Mouse (Mus musculus): Measurements from ENCODE around the gene Sirpa. TPM values are rescaled to one million over a fixed set of nuclear protein-coding genes. Genes with fewer than 3 reads are reported as not detected.

Gene Sirpa
- polyA plus RNA-seq, 1 experiment from 2014 or later = 24.9 TPM

DNA sequence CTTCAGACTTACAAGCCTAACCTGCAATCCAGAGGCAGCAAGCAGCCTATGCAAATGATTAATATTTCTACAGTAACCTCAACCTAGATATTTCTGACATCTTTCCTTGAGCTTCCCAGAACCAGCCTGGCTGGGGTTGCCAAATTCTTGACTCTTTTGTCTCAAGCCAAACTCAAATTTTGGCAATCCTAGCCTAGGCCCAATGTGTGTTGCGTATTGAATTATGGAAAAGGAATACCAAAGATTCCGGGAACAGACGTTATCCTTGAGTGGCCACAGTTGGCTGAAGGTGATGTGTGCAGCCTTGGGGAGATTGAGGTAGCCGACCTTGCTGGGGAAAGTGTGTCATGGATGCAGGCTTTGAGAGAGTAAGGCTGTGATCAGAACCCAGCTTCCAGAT lies 66.2 kb downstream of the Sirpa start:
- H3K9me3 ChIP-seq = no peaks in the 10 kb centered on the region
- H3K9ac ChIP-seq = no peak overlapping the region
- no peak overlapping the region for H3K4me3 ChIP-seq
- no peaks in the 10 kb centered on the region for H3K4me1 ChIP-seq (replicated peaks)
- no peak overlapping the region for H3K27ac ChIP-seq (replicated peaks)
- WGBS = 85% methylated on average over 4 of the region's 4 CpGs
- no peak for ATAC-seq (ENCODE audit: low read depth)
- no peaks in the 10 kb centered on the region for H3K27me3 ChIP-seq
- H3K36me3 ChIP-seq = no peaks in the 10 kb centered on the region
- no peak overlapping the region for H3K4me2 ChIP-seq

DNA sequence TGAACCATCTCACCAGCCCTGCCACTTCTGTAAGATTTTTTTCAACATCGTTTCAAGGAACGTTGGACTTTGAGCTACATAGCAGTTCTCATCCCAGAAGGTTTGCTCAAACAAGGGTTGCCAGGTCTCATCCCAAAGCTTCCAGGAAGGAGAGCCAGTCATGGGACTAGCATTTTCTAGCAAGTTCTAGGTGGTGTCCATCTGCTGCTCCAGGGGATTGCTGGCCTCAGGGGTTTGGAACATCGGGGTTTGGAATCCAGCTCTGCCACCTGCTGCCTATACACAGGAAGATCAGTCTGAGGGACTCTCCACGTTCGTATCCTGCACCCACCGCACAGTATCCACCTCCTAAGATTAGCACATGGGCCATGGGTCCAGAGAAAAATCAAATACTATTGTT lies 67.4 kb downstream of the Sirpa start:
- Histone ChIP-seq H3K27ac (replicated peaks) (no peak overlapping the region), H3K4me2 (no peak overlapping the region), H3K4me3 (no peak overlapping the region), H3K4me1 (replicated peaks) (no peaks in the 10 kb centered on the region), H3K36me3 (no peaks in the 10 kb centered on the region), H3K27me3 (no peaks in the 10 kb centered on the region), H3K9ac (no peak overlapping the region), H3K9me3 (no peaks in the 10 kb centered on the region)
- ATAC-seq (ENCODE audit: low read depth) = no peak
- 69% methylated on average over 6 of the region's 6 CpGs for WGBS

DNA sequence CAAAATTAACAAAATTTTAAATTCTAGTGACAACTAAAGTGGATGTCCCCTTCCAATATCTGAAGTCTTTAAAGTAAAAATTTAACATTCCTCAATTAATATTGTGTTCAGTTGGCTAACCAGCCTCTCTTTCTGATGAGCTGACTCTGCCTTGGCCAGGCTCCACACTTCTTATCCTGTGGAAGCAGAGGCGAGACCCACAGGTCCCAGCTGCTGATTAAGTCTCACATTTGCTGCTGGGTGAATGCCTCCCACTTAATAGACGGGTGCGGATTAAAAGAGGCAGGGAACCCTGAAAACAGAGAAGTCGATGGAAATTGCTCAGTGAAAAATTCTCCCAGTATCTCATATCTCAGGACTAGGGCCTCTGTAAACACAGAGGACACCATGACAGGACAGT lies 69.8 kb downstream of the Sirpa start:
- no peaks in the 10 kb centered on the region for H3K36me3 ChIP-seq
- no peaks in the 10 kb centered on the region for H3K9me3 ChIP-seq
- no peak overlapping the region for H3K9ac ChIP-seq
- WGBS = 85% methylated on average over 4 of the region's 4 CpGs
- no peaks in the 10 kb centered on the region for H3K27me3 ChIP-seq
- H3K4me1 ChIP-seq (replicated peaks) = no peaks in the 10 kb centered on the region
- H3K4me3 ChIP-seq = no peak overlapping the region
- no peak overlapping the region for H3K27ac ChIP-seq (replicated peaks)
- ATAC-seq (ENCODE audit: low read depth) = no peak
- no peak overlapping the region for H3K4me2 ChIP-seq

DNA sequence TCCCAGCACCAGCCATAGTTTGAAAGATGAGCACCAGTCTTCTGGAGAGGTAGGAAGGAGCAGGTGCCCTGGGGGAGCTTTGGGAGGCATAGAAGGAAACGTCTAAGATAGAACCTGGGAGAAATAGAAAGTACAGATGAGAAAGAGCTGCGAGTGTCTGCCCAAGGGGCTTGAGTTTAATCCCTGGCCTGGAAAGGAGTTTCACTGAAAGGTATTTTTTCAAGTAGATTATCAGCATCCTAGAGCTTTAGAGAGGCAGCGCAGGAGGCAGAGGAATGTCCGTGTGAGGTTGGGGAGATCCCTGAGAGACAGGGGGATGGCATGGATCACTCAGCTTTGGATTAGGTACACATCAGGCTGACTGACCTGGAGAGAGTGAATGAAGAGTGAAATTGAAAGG lies 79.3 kb downstream of the Sirpa start:
- no peak overlapping the region for H3K4me3 ChIP-seq
- no peaks in the 10 kb centered on the region for H3K36me3 ChIP-seq
- no peak for ATAC-seq (ENCODE audit: low read depth)
- H3K9ac ChIP-seq = no peak overlapping the region
- no peak overlapping the region for H3K4me2 ChIP-seq
- H3K9me3 ChIP-seq = no peaks in the 10 kb centered on the region
- H3K27me3 ChIP-seq = peaks cover 3% of the 10 kb centered on the region; the same call in 1 of the 2 replicates
- 77% methylated on average over 4 of the region's 4 CpGs for WGBS
- no peak overlapping the region for H3K27ac ChIP-seq (replicated peaks)
- no peaks in the 10 kb centered on the region for H3K4me1 ChIP-seq (replicated peaks)

DNA sequence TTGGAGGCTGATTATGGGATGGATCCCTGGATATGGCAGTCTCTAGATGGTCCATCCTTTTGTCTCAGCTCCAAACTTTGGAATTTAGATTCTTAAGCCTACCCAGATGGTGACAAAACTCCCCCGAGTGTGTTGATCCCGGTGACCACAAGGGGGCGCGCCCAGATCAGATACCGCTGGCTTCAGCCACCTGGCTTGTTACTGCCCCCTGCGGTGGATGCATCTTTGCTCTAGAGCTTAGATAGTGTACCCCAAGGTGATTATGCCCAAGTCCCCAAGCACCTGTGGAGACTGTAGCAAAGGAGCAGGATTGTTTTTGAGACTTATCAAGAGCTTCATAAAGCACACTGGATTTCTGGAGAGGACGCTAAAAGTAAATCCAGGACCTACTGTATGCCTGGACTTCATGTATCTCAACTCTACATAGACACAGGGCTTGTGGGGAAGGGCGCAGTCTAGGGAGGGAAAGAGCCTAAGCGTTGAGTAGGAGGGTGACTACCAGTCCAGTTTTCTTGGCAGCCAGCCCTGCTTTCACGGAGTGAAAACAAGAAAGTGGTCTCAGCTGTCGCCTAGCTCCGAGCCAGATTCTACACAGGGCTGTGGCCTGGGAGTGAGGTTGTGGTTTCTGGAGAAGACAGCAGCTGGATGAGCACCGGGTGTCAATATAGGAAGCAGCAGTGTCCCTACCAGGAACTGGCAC lies 82.5 kb downstream of the Sirpa start:
- H3K27me3 ChIP-seq = peaks cover 3% of the 10 kb centered on the region; the same call in 1 of the 2 replicates
- WGBS = 30% methylated on average over 13 of the region's 13 CpGs
- H3K27ac ChIP-seq (replicated peaks) = no peak overlapping the region
- peak; percentile 56 for ATAC-seq (ENCODE audit: low read depth)
- no peaks in the 10 kb centered on the region for H3K36me3 ChIP-seq
- no peak overlapping the region for H3K9ac ChIP-seq
- no peaks in the 10 kb centered on the region for H3K9me3 ChIP-seq
- no peak overlapping the region for H3K4me2 ChIP-seq
- H3K4me3 ChIP-seq = no peak overlapping the region
- peaks cover 5% of the 10 kb centered on the region; the same call in 1 of the 2 replicates for H3K4me1 ChIP-seq (replicated peaks)

DNA sequence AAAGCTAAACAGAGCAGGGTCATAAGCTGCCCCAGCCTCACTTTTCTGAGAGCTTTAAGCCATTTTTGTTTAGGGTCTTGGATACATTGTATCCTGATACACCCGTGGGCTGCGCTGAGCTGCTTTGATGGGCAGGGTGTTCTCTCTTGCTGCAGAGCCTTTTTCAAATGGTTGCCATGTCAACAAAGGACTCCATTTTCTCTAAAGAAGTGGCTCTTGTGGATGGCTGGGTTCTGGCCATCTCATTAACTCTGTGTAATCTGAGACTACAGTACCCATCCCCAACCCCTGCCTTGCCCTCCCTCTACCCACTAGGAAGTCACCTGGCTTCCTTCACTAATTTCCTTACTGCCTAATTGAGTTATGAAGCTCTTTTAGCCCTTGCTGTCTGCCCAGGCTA lies 85.0 kb downstream of the Sirpa start:
- no peak; the same call in 1 of the 2 replicates for ATAC-seq (ENCODE audit: low read depth)
- H3K4me3 ChIP-seq = no peak overlapping the region
- 16% methylated on average over 2 of the region's 2 CpGs for WGBS
- H3K9me3 ChIP-seq = no peaks in the 10 kb centered on the region
- no peak overlapping the region for H3K4me2 ChIP-seq
- H3K9ac ChIP-seq = no peak overlapping the region
- H3K27ac ChIP-seq (replicated peaks) = no peak overlapping the region
- H3K36me3 ChIP-seq = no peaks in the 10 kb centered on the region
- H3K27me3 ChIP-seq = peaks cover 3% of the 10 kb centered on the region; the same call in 1 of the 2 replicates
- H3K4me1 ChIP-seq (replicated peaks) = peaks cover 10% of the 10 kb centered on the region; the same call in 1 of the 2 replicates

DNA sequence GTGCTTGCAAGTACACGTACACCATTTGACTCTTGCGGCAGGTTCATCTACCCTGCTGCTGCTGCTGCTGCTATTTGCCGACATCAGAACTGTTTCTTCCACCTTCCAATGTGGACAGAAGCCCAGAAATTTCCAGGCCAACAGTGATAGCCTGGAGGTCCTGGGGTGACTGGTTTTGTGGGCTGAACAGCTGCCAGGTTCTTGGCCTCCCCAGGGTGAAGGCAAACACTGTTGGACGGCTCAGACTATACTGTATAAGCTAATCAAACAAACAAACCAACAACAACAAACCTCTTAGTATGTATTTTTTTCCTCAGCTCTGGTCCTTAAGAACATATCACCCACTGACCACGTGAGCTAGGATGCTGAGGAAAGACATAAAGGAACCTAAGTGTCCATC lies 86.4 kb downstream of the Sirpa start:
- Histone ChIP-seq H3K4me3 (no peak overlapping the region), H3K36me3 (no peaks in the 10 kb centered on the region), H3K4me1 (replicated peaks) (peaks cover 10% of the 10 kb centered on the region; the same call in 1 of the 2 replicates), H3K27ac (replicated peaks) (no peak overlapping the region), H3K27me3 (peaks cover 3% of the 10 kb centered on the region; the same call in 1 of the 2 replicates), H3K9me3 (no peaks in the 10 kb centered on the region), H3K4me2 (no peak overlapping the region), H3K9ac (no peak overlapping the region)
- WGBS = 81% methylated on average over 5 of the region's 5 CpGs
- ATAC-seq (ENCODE audit: low read depth) = no peak

DNA sequence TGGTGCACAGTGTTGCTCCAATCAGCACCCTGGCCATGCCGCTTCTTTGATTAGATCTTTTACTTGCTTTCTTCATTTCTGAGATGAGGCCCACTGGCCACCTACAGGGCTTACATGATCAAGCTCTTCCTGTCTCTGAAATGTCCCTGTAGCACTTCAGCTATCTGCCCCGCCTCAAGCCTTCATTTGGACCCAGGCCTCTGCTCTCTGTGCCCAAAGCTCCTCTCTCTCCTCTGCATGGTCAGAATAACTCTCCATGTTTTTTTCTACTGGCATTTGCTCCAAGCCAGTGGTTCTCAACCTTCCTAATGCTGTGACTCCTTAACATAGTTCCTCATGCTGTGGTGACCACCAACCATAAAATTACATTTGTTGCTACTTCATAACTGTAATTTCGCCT lies 87.6 kb downstream of the Sirpa start:
- no peak overlapping the region for H3K4me2 ChIP-seq
- no peak for ATAC-seq (ENCODE audit: low read depth)

More for the DNA sequence above, 87.6 kb downstream of the Sirpa start:
- no peaks in the 10 kb centered on the region for H3K9me3 ChIP-seq
- no peak overlapping the region for H3K4me3 ChIP-seq
- H3K9ac ChIP-seq = no peak overlapping the region
- peaks cover 10% of the 10 kb centered on the region; the same call in 1 of the 2 replicates for H3K4me1 ChIP-seq (replicated peaks)
- WGBS = 85% methylated on average over 3 of the region's 3 CpGs
- no peak overlapping the region for H3K27ac ChIP-seq (replicated peaks)
- no peaks in the 10 kb centered on the region for H3K36me3 ChIP-seq
- peaks cover 3% of the 10 kb centered on the region; the same call in 1 of the 2 replicates for H3K27me3 ChIP-seq

Other genes with a start within 250 kb of the Sirpa start
- 0.24 TPM in 1 of 2 replicates, not detected in the other for gene Il1b, start 221.7 kb upstream of the Sirpa start, polyA plus RNA-seq (2015; fragmentation: Nextera tagmentation; extraction: Ambion mirVana)
- not detected in 2 replicates for gene F830045P16Rik, start 56.2 kb upstream of the Sirpa start, polyA plus RNA-seq (2015; fragmentation: Nextera tagmentation; extraction: Ambion mirVana)
- gene Pdyn, start 107.0 kb downstream of the Sirpa start, polyA plus RNA-seq (2015; fragmentation: Nextera tagmentation; extraction: Ambion mirVana) = 17.7 and 26.2 TPM in 2 replicates
- 7.5 and 8.0 TPM in 2 replicates for gene Stk35, start 207.7 kb downstream of the Sirpa start, polyA plus RNA-seq (2015; fragmentation: Nextera tagmentation; extraction: Ambion mirVana)

Data from neural tube, embryonic 13.5 days (tissue).